ENCODE assay signal across 19 mouse cellular contexts in the genomic region with DNA sequence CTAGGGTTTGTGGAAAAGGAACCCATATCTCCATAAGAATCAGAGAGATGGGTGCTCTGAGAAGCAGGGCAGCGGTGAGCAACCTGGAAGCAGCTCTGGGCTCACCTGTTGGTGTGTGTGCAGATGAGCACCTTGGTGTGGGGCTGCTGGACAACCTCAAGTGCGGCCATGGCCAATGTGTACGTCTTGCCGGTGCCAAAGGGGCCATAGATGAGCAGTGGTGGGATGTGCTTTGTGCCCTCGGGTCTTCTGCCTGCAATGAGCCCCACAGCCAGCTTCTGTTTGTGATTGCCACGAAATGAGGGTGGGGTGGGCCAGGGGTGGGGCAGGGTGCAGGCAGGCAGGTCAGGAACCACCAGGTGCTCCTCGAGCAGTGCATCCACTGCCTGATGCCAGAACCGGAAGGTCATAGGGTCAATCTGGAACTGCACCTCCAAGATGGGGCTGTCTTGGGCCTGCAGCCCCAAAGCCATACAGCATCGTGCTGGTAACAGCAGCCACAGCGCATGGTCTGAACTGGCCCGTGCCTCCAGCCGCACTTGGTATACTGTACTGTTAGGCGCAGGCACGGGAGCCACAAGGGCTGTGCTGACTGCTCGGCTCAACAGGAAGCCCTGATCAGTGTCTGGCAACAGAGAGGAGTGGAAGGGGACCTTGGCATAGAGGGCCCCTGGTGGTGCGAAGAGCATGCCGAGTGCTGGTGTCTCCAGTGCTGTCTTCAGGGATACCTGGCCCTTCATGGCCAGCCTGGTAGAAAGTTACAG. TPM values are rescaled to one million over a fixed set of nuclear protein-coding genes. Genes with fewer than 3 reads are reported as not detected.
"Had no signal": no experiment of that assay in that cellular context is flagged by ENCODE, and none has a peak within 500 bp of the region (broad histone marks: within the 10 kb centered on the region; RNA-seq: fewer than 3 reads in every experiment).

No protein-coding gene starts in this region.

- DNase-seq: liver, embryonic 13.5 days; liver, postnatal 0 days; lung, postnatal 14 days; lung, postnatal 36 days; right cerebral cortex, postnatal 14 days; thymus, adult 2 months; thymus, postnatal 25 days; thymus, postnatal 4 days had no signal

- H3K4me3 ChIP-seq: liver, embryonic 13.5 days; liver, embryonic 15.5 days; lung, embryonic 15.5 days; megakaryocyte, embryonic 14.5 days; midbrain, embryonic 13.5 days; midbrain, embryonic 15.5 days; neural tube, embryonic 12.5 days; stomach, embryonic 15.5 days had no signal

- H3K4me1 ChIP-seq: midbrain, embryonic 15.5 days; neural tube, embryonic 12.5 days had no signal

RNA-seq across cellular contexts. Expression of a gene that starts 17.6 kb away (rescaled TPM):
- polyA plus RNA-seq: liver, embryonic 13.5 days; macrophage; neural tube, embryonic 12.5 days; neural tube, embryonic 14.5 days had no signal

RNA-seq across cellular contexts. Expression of a gene that starts 24.4 kb away (rescaled TPM):
- polyA plus RNA-seq: macrophage; midbrain, embryonic 13.5 days had no signal

RNA-seq across cellular contexts. Expression of a gene that starts 34.8 kb away (rescaled TPM):
- polyA plus RNA-seq: macrophage; midbrain, embryonic 11.5 days; midbrain, embryonic 13.5 days; midbrain, embryonic 15.5 days; midbrain, postnatal 0 days; neural tube, embryonic 12.5 days; neural tube, embryonic 14.5 days had no signal
